Mouse (Mus musculus) gastrocnemius, postnatal 4 days (tissue): ENCODE data around the gene Pde4dip. TPM values are rescaled to one million over a fixed set of nuclear protein-coding genes. Genes with fewer than 3 reads are reported as not detected.

Experiments
- DNase-seq, 2 experiments: peaks; one replicate each; pipeline ENCODE4 v3.0.0; 2021 to 2022; ENCODE audit warnings: low spot score in 2 of 2, mixed read lengths in 2 of 2
- total RNA-seq, 2 experiments: library from RNA; stranded (reverse); gene quantifications; 2 replicates each; pipeline ENCODE4 v1.2.3; 2021

Pde4dip gene
- total RNA-seq, 2 experiments from 2014 or later = 1,016 to 1,021 TPM

DNA sequence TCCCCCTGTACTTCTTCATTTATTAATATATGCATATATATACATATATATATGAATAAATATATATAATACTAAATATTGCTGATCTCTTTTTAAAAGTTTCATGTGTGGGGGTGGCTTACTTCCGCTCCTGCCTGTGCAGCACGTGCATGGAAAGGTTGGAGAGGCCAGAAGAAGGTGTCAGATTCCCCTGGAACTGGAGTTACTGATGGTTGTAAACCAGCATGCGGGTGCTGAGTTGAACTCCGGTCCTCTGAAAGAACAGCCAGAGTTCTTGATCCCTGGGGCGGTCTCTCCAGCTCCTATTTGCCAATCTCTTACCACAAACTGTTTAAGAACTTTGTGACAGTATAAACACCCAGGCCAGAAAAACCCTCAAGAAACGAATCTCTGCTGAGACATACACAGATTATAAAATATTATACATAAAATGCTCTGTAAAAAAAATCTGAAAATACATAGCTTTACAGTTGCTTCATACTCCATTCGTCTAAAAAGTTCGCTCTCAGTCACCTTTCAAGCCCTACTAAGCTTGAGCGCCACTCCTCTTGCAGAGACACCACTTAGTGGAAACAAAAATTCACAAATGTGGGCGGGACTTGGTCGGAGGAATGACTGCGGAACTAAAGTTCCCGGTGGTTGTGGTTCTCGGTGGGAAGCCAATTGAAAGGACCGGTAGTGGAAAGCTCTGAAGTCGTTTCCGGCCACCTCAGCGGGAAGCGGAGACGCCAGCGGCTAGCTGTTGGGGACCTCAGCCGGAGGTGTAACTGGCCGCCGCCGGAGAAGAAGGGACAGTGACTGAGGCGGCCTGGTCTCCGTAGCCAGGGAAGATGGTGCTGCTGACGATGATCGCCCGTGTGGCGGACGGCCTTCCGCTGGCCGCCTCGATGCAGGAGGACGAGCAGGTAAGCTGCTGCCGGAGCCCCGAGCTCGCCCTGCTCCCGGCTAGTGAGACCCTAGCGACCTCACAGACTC lies 12.3 kb upstream of the Pde4dip start, which contains the start of gene Sec22b:
Gene Sec22b (plus strand): TSS at position 675 of the 975 bp plus-strand sequence.
- peak; percentile 63 to 85 for DNase-seq

DNA sequence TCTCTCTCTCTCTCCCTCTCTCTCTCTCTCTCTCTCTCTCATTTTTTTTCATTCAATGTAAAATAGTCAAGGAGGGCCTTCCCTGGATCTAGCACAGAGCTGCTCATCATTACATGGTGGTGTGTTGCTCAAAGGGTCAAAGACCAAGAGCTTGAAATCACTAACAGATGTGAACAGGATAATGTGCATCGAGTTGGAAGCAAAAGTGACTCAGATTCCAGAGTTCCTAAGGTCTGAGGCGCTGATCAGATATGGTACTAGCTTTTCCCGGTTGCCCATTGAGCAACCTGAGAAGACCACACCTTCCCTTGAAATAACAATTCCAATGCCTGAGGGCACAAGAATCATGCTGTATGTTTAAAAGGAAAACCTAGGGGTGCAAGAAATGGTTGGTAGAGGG lies 9.9 kb upstream of the Pde4dip start:
- DNase-seq = no peak

DNA sequence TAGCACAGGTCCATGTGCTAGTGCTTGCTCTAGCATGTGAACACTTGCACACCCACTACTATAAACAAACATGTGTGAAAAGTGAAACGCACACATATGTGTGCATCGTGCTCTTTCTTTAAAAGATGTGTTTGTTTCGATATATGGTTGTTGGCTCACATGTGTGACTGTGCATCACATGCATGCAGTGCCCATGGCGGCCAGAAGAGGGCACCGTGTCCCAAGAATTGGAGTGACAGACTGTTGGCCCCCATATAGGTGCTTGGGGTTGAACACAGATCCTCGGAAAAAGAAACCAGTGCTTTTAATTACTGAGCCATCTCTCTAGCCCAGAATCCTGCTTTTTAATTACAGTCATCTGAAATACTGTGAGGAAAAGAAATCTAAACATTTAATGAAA lies 6.2 kb upstream of the Pde4dip start:
- no peak for DNase-seq

DNA sequence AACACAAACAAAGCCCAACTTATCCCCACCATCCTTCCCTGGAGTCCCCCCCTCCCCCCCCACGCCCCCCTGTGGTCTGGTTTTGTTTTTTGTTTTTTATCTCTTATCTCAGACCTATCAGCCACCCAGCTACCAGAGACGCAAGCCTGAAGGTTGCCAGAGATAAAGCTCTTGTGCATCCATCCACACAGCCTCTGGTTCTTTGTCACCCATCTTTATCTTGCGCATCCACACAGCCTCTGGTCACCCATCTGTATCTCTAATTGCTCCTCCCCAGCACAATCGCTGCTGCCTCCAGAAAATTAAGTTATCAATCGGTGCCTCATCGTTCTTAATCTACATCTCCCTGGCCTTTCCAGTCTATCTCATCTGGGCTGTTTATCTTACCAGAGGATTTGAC lies 1.7 kb upstream of the Pde4dip start:
- no peak for DNase-seq

DNA sequence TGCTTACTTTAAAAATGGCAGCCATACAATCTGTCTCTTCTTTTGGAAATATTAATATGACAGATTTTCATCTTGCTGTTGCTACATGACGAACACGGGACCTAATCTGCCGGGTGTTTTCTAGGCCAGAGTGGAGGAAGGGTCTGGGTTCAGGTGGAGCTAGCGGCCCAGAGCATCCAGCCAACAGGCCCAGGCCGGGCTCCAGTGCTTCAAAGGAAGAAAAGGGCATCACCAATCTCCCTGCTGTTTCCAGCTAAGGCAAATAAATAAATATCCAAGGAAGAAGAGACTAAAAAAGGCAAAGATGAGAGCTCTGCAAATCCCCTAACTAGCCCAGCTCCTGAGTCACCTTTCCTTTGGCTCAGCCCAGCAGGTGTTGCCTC lies 731 bp downstream of the Pde4dip start:
- no peak for DNase-seq

DNA sequence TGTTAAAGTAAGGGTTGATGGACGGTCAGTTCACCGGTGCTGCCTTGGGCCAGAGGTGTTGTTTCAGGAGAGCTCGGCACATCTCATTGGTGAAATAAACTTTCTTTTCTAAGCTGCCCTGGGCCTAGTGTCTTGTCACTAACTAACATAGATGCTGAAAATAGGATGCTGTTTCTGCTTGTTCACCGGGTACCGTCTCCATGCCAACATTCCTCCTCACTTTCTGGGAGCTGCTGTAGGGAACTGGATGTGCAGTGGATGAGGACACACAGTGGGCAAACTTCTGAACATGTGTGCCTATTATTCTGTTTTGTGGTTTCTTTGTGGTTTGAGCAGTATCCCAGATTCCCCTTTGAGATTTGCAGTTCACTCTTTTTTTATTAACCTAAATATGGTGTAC lies 6.9 kb downstream of the Pde4dip start:
- no peak for DNase-seq

DNA sequence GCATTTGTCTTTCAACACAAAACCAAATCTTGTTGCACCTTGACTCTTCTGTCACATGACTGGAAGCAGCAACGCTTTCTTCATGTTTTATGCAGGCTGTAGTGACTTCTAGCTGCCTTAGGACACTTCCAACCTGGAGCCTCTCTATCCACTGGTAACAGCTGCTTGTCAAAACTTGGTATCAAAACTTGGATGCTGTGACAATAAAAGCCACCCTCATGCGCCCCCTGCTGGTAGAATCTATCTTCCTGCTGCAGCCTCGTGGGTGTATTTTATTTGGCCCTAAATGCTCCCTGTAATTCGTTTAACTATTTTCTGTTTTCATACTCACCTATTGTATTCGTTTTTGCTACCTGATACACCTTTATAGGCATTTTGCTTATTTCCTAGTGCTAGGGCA lies 9.3 kb downstream of the Pde4dip start:
- peak; percentile 74 to 81 for DNase-seq

DNA sequence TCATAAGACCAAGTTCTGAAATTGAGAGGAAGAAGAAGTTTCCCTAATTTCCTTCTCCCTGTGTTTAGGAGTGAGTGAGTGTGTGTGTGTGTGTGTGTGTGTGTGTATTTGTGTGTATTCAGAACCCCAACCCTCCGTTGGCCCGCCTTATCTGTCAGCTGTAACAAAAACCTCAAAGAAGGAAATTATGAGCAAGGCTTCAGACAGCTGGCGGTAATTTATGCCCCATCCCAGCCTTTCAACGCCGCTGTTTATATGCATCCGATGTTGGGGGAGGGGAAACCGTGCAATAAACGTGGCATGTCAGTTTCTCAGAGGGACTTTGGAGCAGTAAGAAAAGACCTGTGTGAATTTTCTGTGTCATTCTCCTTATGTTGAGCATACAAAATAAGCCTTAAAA lies 12.2 kb downstream of the Pde4dip start:
- DNase-seq = no peak

DNA sequence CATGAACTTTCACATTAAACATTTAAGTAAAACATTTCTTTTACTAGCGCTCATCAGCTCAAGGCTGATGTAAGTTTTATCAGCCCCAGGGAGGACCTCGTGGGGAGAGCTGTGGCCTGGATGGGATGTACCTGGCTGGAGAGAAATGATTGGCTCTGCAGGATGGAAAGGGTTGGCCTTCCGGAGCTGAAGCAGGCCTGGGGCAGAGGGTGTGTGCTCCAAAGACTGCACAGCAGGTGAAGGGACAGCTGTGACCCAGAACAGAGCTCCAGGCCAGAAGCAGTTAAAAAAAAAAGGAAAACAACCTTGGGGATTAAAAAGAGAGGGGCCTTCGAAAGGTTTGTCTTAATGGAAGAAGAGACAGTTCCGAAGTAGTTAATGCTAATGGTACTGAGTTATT lies 13.7 kb downstream of the Pde4dip start:
- no peak for DNase-seq

DNA sequence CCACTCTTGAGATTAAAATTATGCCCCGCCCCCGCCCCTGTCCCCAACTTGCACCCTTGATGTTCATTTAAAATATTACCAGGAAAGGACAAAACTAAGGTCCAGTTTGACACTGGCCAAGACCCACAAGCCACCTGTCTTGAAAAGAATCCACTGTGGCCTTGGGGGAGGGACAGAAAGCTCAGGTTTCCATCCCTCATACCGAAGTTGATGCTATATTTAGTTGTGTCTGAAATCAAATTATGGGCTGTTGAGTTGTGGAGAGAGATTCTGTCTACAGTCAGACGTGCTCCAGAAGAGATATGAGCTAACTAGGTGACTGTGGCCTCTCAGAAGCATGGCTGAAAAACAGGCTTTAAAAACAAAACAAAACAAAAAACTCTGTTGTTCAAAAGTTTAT lies 18.8 kb downstream of the Pde4dip start:
- DNase-seq = no peak

DNA sequence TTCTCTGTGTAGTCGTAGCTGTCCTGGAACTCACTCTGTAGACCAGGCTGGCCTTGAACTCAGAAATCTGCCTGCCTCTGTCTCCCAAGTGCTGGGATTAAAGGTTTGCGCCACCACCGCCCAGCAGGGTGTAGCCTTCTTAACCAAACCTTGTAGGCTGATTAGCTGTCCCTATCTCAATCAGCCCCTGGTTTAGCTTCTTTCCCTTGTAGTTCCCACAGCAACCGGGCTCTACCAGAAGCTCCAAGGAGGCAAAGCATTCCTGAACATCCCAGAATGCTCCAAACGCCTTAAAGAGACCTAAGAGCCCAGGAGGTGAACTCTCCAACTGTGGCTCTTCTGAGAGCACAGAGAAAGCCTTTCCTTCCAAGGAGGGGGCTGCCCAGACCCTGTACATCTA lies 19.8 kb downstream of the Pde4dip start:
- no peak for DNase-seq

DNA sequence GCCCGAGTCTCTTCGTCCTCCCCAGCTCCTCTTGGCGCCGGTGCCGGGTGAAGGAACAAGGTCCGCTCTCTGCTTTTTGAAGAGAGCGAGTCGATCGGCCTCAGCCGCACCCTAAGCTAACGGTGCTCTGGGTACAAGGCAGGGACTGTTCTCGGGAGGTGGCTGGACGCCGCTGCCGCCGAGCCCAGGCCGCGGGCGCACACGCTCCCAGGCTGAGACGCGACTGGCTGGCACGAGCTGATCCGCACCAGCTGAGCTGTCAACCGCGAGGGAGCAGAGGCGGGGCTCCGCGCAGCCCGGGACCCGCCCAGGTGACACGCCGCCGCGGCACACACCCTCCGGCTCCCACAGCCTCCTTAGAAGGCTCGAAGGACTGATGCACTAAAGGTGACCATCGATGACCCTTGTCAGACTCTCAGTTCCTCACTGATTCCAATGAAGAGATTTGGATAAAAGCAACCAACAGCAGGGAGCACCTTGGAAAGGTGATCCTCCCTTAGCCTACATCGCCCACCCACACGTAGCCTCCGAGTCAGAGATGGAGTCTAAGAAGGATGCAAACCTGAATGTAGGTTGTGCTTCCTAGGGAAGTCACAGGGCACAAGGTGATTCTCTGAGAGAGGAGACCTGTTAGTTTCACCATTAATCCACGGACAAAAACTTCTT lies 20.4 kb downstream of the Pde4dip start:
- DNase-seq = peak; percentile 40 to 64

DNA sequence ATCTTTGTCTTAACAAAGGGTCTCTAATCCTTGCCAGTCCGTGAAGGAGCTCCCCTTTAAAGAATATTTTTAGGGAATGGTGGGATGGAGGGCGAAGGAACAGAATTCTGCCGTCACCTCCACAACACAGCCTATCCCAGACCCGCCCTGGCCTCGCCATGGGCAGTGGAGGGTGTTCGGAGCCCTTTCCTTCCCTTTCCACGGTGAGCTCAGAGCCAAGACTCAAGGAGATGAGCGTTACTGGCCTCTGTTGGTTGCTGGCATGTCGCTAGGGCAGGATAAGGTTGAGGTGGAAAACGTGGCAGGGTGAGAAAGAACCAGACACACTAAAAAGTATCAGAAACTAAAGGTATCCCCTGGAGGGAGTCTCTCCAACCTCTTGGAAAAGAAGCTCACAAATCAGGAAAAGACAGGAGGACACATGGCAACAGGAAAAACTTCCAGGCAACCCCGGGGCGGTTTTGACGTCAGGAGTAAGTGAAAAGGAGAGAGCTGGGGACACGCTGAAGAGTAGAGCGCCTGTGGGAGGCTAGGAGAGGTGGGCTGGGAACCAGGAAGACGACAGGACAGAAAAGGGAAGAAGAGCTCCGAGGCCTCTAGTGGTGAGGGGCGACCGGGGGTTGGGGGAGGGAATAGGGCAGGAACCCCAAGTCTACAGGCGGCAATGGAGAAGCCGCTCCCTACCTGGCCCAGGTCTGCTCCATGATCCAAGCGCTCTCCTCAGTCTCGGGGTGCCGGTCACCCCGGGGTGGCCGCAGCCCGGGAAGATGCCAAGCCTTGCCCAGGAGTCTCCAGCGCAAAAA lies 21.1 kb downstream of the Pde4dip start:
- DNase-seq = no peak

DNA sequence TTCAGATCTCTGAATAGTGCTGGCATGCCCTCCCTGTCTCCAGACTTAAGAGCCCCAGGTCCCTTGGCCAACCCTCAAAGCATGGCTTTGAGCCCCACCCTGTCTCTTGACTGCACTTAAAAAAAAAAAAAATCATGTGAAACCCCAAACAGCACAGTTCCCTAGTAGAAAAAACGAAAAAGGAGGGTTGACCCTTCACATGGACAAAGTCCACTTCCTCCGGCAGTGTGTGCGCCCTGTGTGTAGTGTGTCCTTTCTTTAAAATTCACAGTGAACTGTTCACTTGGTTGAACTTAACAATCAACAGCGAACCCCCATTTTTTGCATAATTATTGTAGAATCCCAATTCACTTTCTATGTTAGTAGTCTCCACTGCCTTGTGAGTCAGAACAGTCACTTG lies 21.8 kb downstream of the Pde4dip start:
- DNase-seq = no peak

DNA sequence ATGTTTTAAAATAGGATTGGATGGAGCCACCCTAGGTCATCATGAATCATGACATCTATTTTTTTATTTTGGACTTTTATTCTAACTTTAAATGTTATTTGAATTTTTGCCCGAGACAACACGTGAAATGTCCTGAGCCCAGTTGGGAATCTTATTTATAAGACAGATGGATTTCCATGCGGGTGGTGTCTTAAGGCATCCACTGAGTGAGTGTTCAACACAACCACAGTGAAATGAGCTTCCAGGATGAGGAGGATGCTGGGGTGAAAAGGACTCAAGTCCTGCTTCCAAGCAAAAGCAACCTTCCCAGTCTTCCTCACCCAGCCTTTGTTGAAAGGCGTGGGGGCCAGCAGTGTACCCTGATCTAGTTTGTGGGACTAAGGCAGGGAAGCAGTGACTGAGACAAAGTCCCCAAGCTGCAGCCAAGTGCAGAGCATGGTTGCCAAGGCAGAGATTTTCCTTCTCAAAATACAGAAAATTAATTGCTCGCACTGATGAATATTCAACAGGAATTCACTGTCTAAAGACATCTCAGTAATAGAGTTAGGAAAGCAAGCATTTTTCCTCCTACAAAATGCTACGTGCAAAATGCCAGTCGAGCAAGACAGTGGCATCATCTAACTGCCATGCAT lies 27.6 kb downstream of the Pde4dip start:
- no peak for DNase-seq

DNA sequence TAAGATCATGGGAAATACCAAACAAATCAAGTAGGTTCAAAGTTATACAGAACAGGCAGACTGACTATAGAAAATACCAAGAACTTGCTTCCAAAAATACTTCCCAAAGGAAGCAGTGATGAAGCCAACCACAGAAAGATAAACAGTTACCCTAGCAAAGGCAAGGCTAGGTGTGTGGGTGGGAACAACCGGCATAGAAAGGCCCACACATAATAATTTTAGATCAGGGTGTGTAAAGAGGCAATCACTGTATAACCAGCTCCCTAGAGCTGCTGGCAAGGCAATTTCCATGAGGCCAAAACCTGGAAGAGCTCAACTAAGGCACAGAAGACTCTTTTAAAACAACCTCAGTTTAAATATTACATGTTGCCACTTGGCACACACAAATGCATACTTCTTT lies 29.1 kb downstream of the Pde4dip start:
- no peak for DNase-seq

DNA sequence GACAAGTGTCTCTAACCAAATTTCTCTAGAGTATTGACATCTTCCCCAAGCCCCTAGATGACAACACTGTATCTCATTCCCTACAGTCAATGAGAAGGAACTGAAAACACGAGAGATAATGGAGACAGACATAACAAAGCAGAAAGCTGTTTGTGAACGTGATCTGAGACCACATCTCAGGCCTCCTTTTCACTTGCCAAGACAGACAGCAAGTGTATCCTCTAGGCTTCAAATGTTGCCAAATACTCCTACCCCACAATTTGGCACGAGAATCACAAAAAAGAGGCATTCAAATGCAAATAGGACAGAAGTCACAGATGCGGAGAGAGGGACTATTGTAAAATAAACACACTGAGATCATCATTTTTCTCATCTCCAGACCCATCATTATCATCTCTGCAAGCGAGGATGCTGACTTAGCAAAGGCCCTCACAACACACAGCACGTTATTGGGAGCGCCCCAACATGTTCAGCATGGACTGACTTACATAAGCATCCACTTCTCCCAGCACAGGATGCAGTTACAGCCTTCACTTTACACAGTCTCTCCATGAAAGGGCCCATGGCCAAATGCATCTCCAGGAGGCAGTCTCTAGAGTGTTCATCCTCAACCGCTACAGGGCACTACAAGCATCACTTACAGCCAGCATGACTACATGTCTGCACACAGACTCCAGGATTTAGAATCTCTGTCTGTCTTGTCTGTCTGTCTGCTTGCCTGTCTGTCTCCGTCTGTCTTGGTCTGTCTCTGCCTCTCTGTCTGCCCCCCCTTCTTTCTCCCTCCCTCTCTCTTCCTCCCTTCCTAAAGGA lies 33.7 kb downstream of the Pde4dip start:
- DNase-seq = no peak

DNA sequence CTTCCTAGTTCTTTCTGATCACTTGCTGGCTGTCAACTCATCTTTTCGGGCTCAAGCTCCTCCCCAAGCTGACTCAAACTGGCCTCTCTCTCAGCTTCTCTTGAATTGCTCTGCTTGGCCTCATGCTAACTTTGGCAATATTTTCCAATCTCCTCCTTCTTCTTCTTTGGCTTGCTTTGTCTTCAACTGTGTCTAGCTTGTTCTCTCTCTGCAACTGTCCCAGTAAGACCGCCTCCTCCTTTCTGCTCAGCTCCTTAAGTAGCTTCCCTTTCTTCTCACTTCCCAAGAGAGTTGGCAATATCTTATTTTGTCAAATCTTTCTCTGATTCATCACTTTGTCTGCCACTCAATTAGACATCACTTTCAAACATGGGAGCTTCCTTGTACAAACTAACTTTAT lies 36.7 kb downstream of the Pde4dip start:
- DNase-seq = no peak

DNA sequence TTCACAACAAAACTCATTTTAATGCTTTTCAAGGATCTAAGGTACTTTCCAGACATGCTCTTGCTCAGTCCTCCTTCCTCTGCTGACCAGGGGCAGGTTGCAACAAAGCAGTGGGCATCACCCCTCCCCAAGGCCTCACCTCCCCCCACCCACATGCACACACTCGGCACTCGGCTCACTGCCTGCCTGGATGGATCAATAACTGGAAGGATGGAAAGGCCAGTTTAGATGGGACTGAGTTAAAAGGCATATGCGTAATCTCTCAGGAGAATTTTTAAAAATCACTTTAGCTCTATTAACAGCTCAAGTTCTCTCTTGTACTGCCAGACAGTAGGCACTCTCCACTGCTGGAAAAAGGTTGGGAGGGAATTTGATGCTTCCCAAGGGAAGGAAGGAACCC lies 40.9 kb downstream of the Pde4dip start:
- DNase-seq = no peak

DNA sequence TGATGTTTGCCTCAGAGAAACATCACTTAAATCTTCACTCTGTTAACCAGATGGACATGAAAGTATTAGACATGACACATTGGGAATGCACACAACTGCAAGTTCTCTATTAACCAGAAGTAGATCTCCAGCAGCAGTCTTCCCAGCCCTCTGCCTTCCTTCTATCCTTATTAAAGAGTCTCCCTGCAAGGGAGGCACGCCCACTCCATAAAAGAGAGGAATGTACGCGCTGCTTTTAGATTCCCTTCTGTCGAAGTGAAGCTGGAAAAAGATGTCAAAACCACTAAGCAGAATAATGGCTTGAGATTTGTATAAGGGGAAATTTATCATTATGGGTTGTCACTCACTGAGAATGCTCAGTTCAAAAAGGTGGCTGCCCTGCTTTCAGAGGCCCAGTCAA lies 42.1 kb downstream of the Pde4dip start:
- no peak for DNase-seq
